Mouse (Mus musculus) liver, embryonic 14.5 days (tissue): ENCODE measurements at regions not wholly inside any gene's neighbourhood (a gene's known extent, or its start where the extent isn't known, plus 50 kb on each side); places are given as distances from the start of the nearest gene placed in this dataset.

ENCODE experiments used
- ATAC-seq: fragments of 200-750 bp; cut with Nextera tagmentation; 2 replicates; pipeline ENCODE4 v1.8.0; 2017; ENCODE audit warnings: moderate number of reproducible peaks, mild to moderate bottlenecking, moderate library complexity; ENCODE audit not compliant: insufficient read depth
- DNase-seq, 3 experiments: peaks; one replicate each; pipeline ENCODE4 v3.0.0-alpha.2; 2012 to 2013; ENCODE audit warnings: low read depth in 3 of 3, low spot score in 3 of 3
- H3K27ac ChIP-seq: fragments of 300-500 bp; sonication (generic); 2 replicates; pipeline ENCODE4 v1.5.1; 2014; ENCODE audit warnings: moderate library complexity, mild to moderate bottlenecking, control low read depth, inconsistent platforms
- H3K27me3 ChIP-seq: fragments of 300-500 bp; sonication (generic); 2 replicates; pipeline ENCODE4 v1.6.1; 2014; ENCODE audit warnings: mild to moderate bottlenecking, low read length, moderate library complexity; ENCODE audit not compliant: control insufficient read depth, insufficient read depth
- H3K36me3 ChIP-seq: fragments of 300-500 bp; sonication (generic); replicated peaks from 2 replicates; pipeline ENCODE4 v1.6.1; 2014; ENCODE audit warnings: low read depth; ENCODE audit not compliant: control insufficient read depth, insufficient read depth
- H3K4me1 ChIP-seq, 2 experiments: fragments of 200-500 bp in 1 of 2; fragments of 300-500 bp in 1 of 2; sonication (generic) in 1 of 2; replicated peaks; 2 replicates each; pipeline ENCODE4 v1.6.1; 2012 to 2014; ENCODE audit warnings: antibody characterized with exemption in 1 of 2, inconsistent platforms in 1 of 2, low read length in 1 of 2; ENCODE audit not compliant: control insufficient read depth in 2 of 2, insufficient read depth in 2 of 2
- H3K4me2 ChIP-seq: fragments of 300-500 bp; sonication (generic); 2 replicates; pipeline ENCODE4 v1.6.1; 2014; ENCODE audit warnings: low read depth, mild to moderate bottlenecking, control low read depth, moderate library complexity
- H3K4me3 ChIP-seq, 2 experiments: fragments of 200-500 bp in 1 of 2; fragments of 300-500 bp in 1 of 2; sonication (generic) in 1 of 2; 2 replicates each; pipeline ENCODE4 v1.5.1; 2012 to 2014; ENCODE audit warnings: low read depth in 2 of 2, low read length in 2 of 2, mild to moderate bottlenecking in 2 of 2, control low read depth in 1 of 2, inconsistent platforms in 1 of 2, moderate library complexity in 1 of 2; ENCODE audit not compliant: insufficient read depth in 1 of 2
- H3K9ac ChIP-seq: fragments of 300-500 bp; sonication (generic); replicated peaks from 2 replicates; pipeline ENCODE4 v1.6.1; 2014; ENCODE audit warnings: mild to moderate bottlenecking, control low read depth, moderate library complexity
- H3K9me3 ChIP-seq: fragments of 300-500 bp; sonication (generic); 2 replicates; pipeline ENCODE4 v1.6.1; 2016; ENCODE audit warnings: low read length, mixed read lengths; ENCODE audit not compliant: control insufficient read depth
- CTCF ChIP-seq: IDR thresholded peaks from 2 replicates; pipeline ENCODE4 v1.5.1; 2016; ENCODE audit warnings: antibody characterized with exemption, low read depth, control low read depth
- EP300 ChIP-seq: IDR thresholded peaks from 2 replicates; pipeline ENCODE4 v1.6.1; 2016; ENCODE audit warnings: antibody characterized with exemption, low read depth
- WGBS: fragments of 180-500 bp; shearing (Covaris S2); extraction: QIAGEN DNeasy Blood & Tissue Kit; methylation state at CpG from one replicate; pipeline ENCODE4 v1.1.7; 2014; ENCODE audit not compliant: insufficient replicate concordance; 5-methylcytosine and 5-hydroxymethylcytosine counted together

GRCm38 (mm10) chr5:76028729-76029128 is 50.5 kb upstream of the Kdr start:
- WGBS, result 31% methylated on average over 4 of the region's 4 CpGs
- no peak overlapping the region for H3K4me3 ChIP-seq
- H3K4me1 ChIP-seq, result 0 out of 4 replicates have a peak, but pooled peaks cover 0 to 1% of the 10 kb centered on the region in 2 experiments
- H3K9me3 ChIP-seq, result no peaks in the 10 kb centered on the region
- TF ChIP-seq EP300 (no peak), CTCF (no peak)
- no peaks in the 10 kb centered on the region for H3K36me3 ChIP-seq
- ATAC-seq (no peak), DNase-seq (no peak)
- H3K9ac ChIP-seq, result no peak overlapping the region
- no peaks in the 10 kb centered on the region for H3K27me3 ChIP-seq
- H3K4me2 ChIP-seq, result no peak overlapping the region
- no peak overlapping the region for H3K27ac ChIP-seq
